Mouse (Mus musculus) lung, embryonic 15.5 days (tissue): ENCODE results near the gene Pdzd2. TPM values are rescaled to one million over a fixed set of nuclear protein-coding genes. Genes with fewer than 3 reads are reported as not detected.

Source experiments
- ATAC-seq: fragments of 200-750 bp; cut with Nextera tagmentation; 2 replicates; pipeline ENCODE4 v1.8.0; 2017; ENCODE audit warnings: moderate number of reproducible peaks, borderline replicate concordance; ENCODE audit not compliant: low FRiP score, low TSS enrichment; ENCODE audit errors: extremely low read depth
- H3K27ac ChIP-seq: fragments of 300-500 bp; sonication (generic); 2 replicates; pipeline ENCODE4 v1.5.1; 2015; ENCODE audit warnings: moderate library complexity, mild to moderate bottlenecking, inconsistent platforms
- H3K27me3 ChIP-seq: fragments of 300-500 bp; sonication (generic); 2 replicates; pipeline ENCODE4 v1.6.1; 2015; ENCODE audit warnings: inconsistent platforms
- H3K36me3 ChIP-seq: fragments of 300-500 bp; sonication (generic); 2 replicates; pipeline ENCODE4 v1.6.1; 2015; ENCODE audit warnings: inconsistent platforms
- H3K4me1 ChIP-seq: fragments of 300-500 bp; sonication (generic); 2 replicates; pipeline ENCODE4 v1.6.1; 2015; ENCODE audit warnings: inconsistent platforms
- H3K4me2 ChIP-seq: fragments of 300-500 bp; sonication (generic); 2 replicates; pipeline ENCODE4 v1.6.1; 2015; ENCODE audit warnings: inconsistent platforms, mild to moderate bottlenecking, moderate library complexity
- H3K4me3 ChIP-seq: fragments of 300-500 bp; sonication (generic); 2 replicates; pipeline ENCODE4 v1.5.1; 2015; ENCODE audit warnings: mild to moderate bottlenecking, inconsistent platforms
- H3K9ac ChIP-seq: fragments of 300-500 bp; sonication (generic); 2 replicates; pipeline ENCODE4 v1.6.1; 2015; ENCODE audit warnings: inconsistent platforms
- H3K9me3 ChIP-seq: fragments of 300-500 bp; sonication (generic); 2 replicates; pipeline ENCODE4 v1.6.1; 2016; ENCODE audit warnings: inconsistent platforms
- WGBS: fragments of 180-500 bp; shearing (Covaris S2); methylation state at CpG from one replicate; pipeline ENCODE4 v1.1.7; 2015; 5-methylcytosine and 5-hydroxymethylcytosine counted together
- polyA plus RNA-seq: library from polyadenylated mRNA; unstranded; fragments of >200 nt; fragmentation: Nextera tagmentation; extraction: Ambion mirVana; gene quantifications from 2 replicates; pipeline ENCODE4 v1.2.1, GENCODE M21; 2015

Gene Pdzd2
- polyA plus RNA-seq, 1 experiment from 2014 or later = 39.8 TPM

GRCm38 (mm10) chr15:12660320-12660719 lies 79.4 kb downstream of the Pdzd2 start:
- H3K4me3 ChIP-seq = no peak overlapping the region
- H3K4me1 ChIP-seq = no peaks in the 10 kb centered on the region
- H3K9ac ChIP-seq = no peak overlapping the region
- no peaks in the 10 kb centered on the region for H3K36me3 ChIP-seq
- no peaks in the 10 kb centered on the region for H3K27me3 ChIP-seq
- 77% methylated on average over 9 of the region's 9 CpGs for WGBS
- H3K27ac ChIP-seq = no peak overlapping the region
- no peak for ATAC-seq
- H3K9me3 ChIP-seq = no peaks in the 10 kb centered on the region
- H3K4me2 ChIP-seq = no peak overlapping the region

GRCm38 (mm10) chr15:12655959-12656662 lies 83.6 kb downstream of the Pdzd2 start:
- no peak overlapping the region for H3K9ac ChIP-seq
- no peaks in the 10 kb centered on the region for H3K36me3 ChIP-seq
- no peak for ATAC-seq
- no peaks in the 10 kb centered on the region for H3K27me3 ChIP-seq
- WGBS = 72% methylated on average over 6 of the region's 6 CpGs
- H3K4me3 ChIP-seq = no peak overlapping the region
- no peak overlapping the region for H3K27ac ChIP-seq
- no peak overlapping the region for H3K4me2 ChIP-seq
- no peaks in the 10 kb centered on the region for H3K4me1 ChIP-seq
- no peaks in the 10 kb centered on the region for H3K9me3 ChIP-seq

GRCm38 (mm10) chr15:12655316-12655715 lies 84.4 kb downstream of the Pdzd2 start:
- H3K27me3 ChIP-seq = no peaks in the 10 kb centered on the region
- no peaks in the 10 kb centered on the region for H3K9me3 ChIP-seq
- H3K9ac ChIP-seq = no peak overlapping the region
- ATAC-seq = no peak
- no peak overlapping the region for H3K4me2 ChIP-seq
- H3K4me1 ChIP-seq = no peaks in the 10 kb centered on the region
- no peak overlapping the region for H3K4me3 ChIP-seq
- WGBS = 95% methylated on average over 7 of the region's 7 CpGs
- H3K27ac ChIP-seq = no peak overlapping the region
- H3K36me3 ChIP-seq = no peaks in the 10 kb centered on the region

- no peaks in the 10 kb centered on the region for H3K9me3 ChIP-seq
- H3K27ac ChIP-seq = no peak overlapping the region
- H3K27me3 ChIP-seq = no peaks in the 10 kb centered on the region
- H3K4me2 ChIP-seq = no peak overlapping the region
- H3K4me1 ChIP-seq = no peaks in the 10 kb centered on the region
- 63% methylated on average over 15 of the region's 15 CpGs for WGBS
- no peaks in the 10 kb centered on the region for H3K36me3 ChIP-seq
- no peak overlapping the region for H3K9ac ChIP-seq
- no peak overlapping the region for H3K4me3 ChIP-seq
- ATAC-seq = no peak
These were observed 87.2 kb downstream of the Pdzd2 start for GRCm38 (mm10) chr15:12652336-12653031.

- 86% methylated on average over 3 of the region's 3 CpGs for WGBS
- Histone ChIP-seq H3K27ac (no peak overlapping the region), H3K4me3 (no peak overlapping the region), H3K9ac (no peak overlapping the region), H3K9me3 (no peaks in the 10 kb centered on the region), H3K4me1 (no peaks in the 10 kb centered on the region), H3K27me3 (no peaks in the 10 kb centered on the region), H3K4me2 (no peak overlapping the region), H3K36me3 (no peaks in the 10 kb centered on the region)
- ATAC-seq = no peak
These were observed 89.5 kb downstream of the Pdzd2 start for GRCm38 (mm10) chr15:12650236-12650635.

- H3K4me1 ChIP-seq = no peaks in the 10 kb centered on the region
These were observed 90.0 kb downstream of the Pdzd2 start for GRCm38 (mm10) chr15:12649674-12650073.

GRCm38 (mm10) chr15:12649131-12649530 lies 90.6 kb downstream of the Pdzd2 start:
- Histone ChIP-seq H3K27me3 (no peaks in the 10 kb centered on the region), H3K36me3 (no peaks in the 10 kb centered on the region)
- 68% methylated on average over 2 of the region's 2 CpGs for WGBS

More at GRCm38 (mm10) chr15:12649674-12650073, 90.0 kb downstream of the Pdzd2 start:
- no peak for ATAC-seq
- Histone ChIP-seq H3K4me3 (no peak overlapping the region), H3K4me2 (no peak overlapping the region), H3K27ac (no peak overlapping the region), H3K36me3 (no peaks in the 10 kb centered on the region), H3K9ac (no peak overlapping the region), H3K9me3 (no peaks in the 10 kb centered on the region), H3K27me3 (no peaks in the 10 kb centered on the region)
- WGBS = 82% methylated on average over 3 of the region's 3 CpGs

GRCm38 (mm10) chr15:12640755-12641154 lies 99.0 kb downstream of the Pdzd2 start:
- H3K4me1 ChIP-seq = peaks cover 5% of the 10 kb centered on the region; the same call in 1 of the 2 replicates
- H3K27me3 ChIP-seq = no peaks in the 10 kb centered on the region
- H3K4me2 ChIP-seq = no peak overlapping the region
- no peak overlapping the region for H3K27ac ChIP-seq
- no peak overlapping the region for H3K4me3 ChIP-seq
- ATAC-seq = peak; percentile 89; the same call in 1 of the 2 replicates
- H3K9ac ChIP-seq = no peak overlapping the region
- no peaks in the 10 kb centered on the region for H3K9me3 ChIP-seq
- 50% methylated on average over 7 of the region's 7 CpGs for WGBS
- no peaks in the 10 kb centered on the region for H3K36me3 ChIP-seq

More at GRCm38 (mm10) chr15:12649131-12649530, 90.6 kb downstream of the Pdzd2 start:
- H3K9ac ChIP-seq = no peak overlapping the region
- H3K27ac ChIP-seq = no peak overlapping the region
- H3K4me3 ChIP-seq = no peak overlapping the region
- H3K4me2 ChIP-seq = no peak overlapping the region
- no peaks in the 10 kb centered on the region for H3K9me3 ChIP-seq
- no peaks in the 10 kb centered on the region for H3K4me1 ChIP-seq
- no peak for ATAC-seq

- H3K27ac ChIP-seq = no peak overlapping the region
- no peaks in the 10 kb centered on the region for H3K9me3 ChIP-seq
- H3K4me3 ChIP-seq = no peak overlapping the region
- no peaks in the 10 kb centered on the region for H3K27me3 ChIP-seq
- H3K4me2 ChIP-seq = no peak overlapping the region
- no peak for ATAC-seq
- peaks cover 5% of the 10 kb centered on the region; the same call in 1 of the 2 replicates for H3K4me1 ChIP-seq
- 52% methylated on average over 3 of the region's 3 CpGs for WGBS
- no peak overlapping the region for H3K9ac ChIP-seq
- H3K36me3 ChIP-seq = no peaks in the 10 kb centered on the region
These were observed 99.9 kb downstream of the Pdzd2 start for GRCm38 (mm10) chr15:12639776-12640175.

GRCm38 (mm10) chr15:12639181-12639580 lies 100.5 kb downstream of the Pdzd2 start:
- WGBS = 67% methylated on average over 8 of the region's 8 CpGs
- no peak for ATAC-seq

GRCm38 (mm10) chr15:12638370-12639030 lies 101.2 kb downstream of the Pdzd2 start:
- no peaks in the 10 kb centered on the region for H3K9me3 ChIP-seq
- H3K27me3 ChIP-seq = no peaks in the 10 kb centered on the region
- H3K4me1 ChIP-seq = peaks cover 5% of the 10 kb centered on the region; the same call in 1 of the 2 replicates
- no peak overlapping the region for H3K4me3 ChIP-seq
- H3K27ac ChIP-seq = no peak overlapping the region
- ATAC-seq = no peak
- no peak overlapping the region for H3K9ac ChIP-seq
- no peaks in the 10 kb centered on the region for H3K36me3 ChIP-seq
- 81% methylated on average over 14 of the region's 14 CpGs for WGBS
- no peak overlapping the region for H3K4me2 ChIP-seq

More at GRCm38 (mm10) chr15:12639181-12639580, 100.5 kb downstream of the Pdzd2 start:
- Histone ChIP-seq H3K36me3 (no peaks in the 10 kb centered on the region), H3K9me3 (no peaks in the 10 kb centered on the region), H3K9ac (no peak overlapping the region), H3K4me3 (no peak overlapping the region), H3K4me1 (peaks cover 5% of the 10 kb centered on the region; the same call in 1 of the 2 replicates), H3K27ac (no peak overlapping the region), H3K4me2 (no peak overlapping the region), H3K27me3 (no peaks in the 10 kb centered on the region)

- Histone ChIP-seq H3K4me2 (no peak overlapping the region), H3K4me1 (peaks cover 5% of the 10 kb centered on the region; the same call in 1 of the 2 replicates), H3K9ac (no peak overlapping the region), H3K9me3 (no peaks in the 10 kb centered on the region), H3K27me3 (no peaks in the 10 kb centered on the region), H3K36me3 (no peaks in the 10 kb centered on the region), H3K27ac (no peak overlapping the region), H3K4me3 (no peak overlapping the region)
- ATAC-seq = no peak
- WGBS = 89% methylated on average over 8 of the region's 8 CpGs
These were observed 102.2 kb downstream of the Pdzd2 start for GRCm38 (mm10) chr15:12637511-12637910.
